Mouse (Mus musculus) cerebellum, adult 2 months (tissue): ENCODE measurements at regions not wholly inside any gene's neighbourhood (a gene's known extent, or its start where the extent isn't known, plus 50 kb on each side); places are given as distances from the start of the nearest gene placed in this dataset.

ENCODE experiments used
- DNase-seq, 2 experiments: peaks; one replicate each; pipeline ENCODE4 v3.0.0; 2021
- H3K27ac ChIP-seq: fragments of 200-500 bp; 2 replicates; pipeline ENCODE4 v1.5.1; 2012; ENCODE audit warnings: low read length, control low read depth, inconsistent platforms; ENCODE audit not compliant: insufficient read depth
- H3K27me3 ChIP-seq: fragments of 200-500 bp; 2 replicates; pipeline ENCODE4 v1.6.1; 2012; ENCODE audit warnings: inconsistent platforms, mild to moderate bottlenecking, low read length, moderate library complexity; ENCODE audit not compliant: control insufficient read depth, insufficient read depth
- H3K4me1 ChIP-seq: fragments of 200-500 bp; 2 replicates; pipeline ENCODE4 v1.6.1; 2011; ENCODE audit warnings: low read length; ENCODE audit not compliant: control insufficient read depth, insufficient read depth
- H3K4me3 ChIP-seq: fragments of 200-500 bp; replicated peaks from 2 replicates; pipeline ENCODE3; 2011; ENCODE audit warnings: mild to moderate bottlenecking, low read depth, low read length, control low read depth; ENCODE audit not compliant: insufficient read depth
- CTCF ChIP-seq: fragments of 200-500 bp; IDR thresholded peaks from 2 replicates; pipeline ENCODE4 v1.5.1; 2011; ENCODE audit warnings: low read depth, mild to moderate bottlenecking, control low read depth, low read length, moderate library complexity, borderline replicate concordance; ENCODE audit not compliant: insufficient read depth
- POLR2A ChIP-seq: fragments of 200-500 bp; IDR thresholded peaks from 2 replicates; pipeline ENCODE4 v1.6.1; 2011; ENCODE audit warnings: low read length, control low read depth, borderline replicate concordance; ENCODE audit not compliant: insufficient read depth
- WGBS: fragments of 180-500 bp; shearing (Covaris S2); methylation state at CpG from one replicate; pipeline ENCODE4 v1.1.7; 2018; 5-methylcytosine and 5-hydroxymethylcytosine counted together

DNA sequence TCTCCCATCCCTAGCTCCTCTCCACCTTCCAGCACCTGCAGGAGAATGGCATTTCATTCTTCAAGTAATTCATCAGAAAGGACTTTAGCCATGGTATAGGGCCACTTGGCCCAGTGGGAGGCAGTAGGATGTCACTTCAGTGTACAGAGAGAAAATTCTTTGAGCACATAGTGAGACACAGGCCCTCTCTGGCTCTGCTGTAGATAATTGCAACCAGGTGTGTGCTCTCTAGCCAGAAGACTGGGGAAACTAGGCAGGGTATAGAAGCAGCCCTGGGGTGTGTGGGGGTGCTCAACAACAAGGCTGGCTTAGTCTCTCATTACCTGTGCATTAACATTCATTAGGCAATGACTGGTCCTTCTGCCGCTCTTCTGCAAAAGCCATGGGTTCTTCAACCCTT lies 125.1 kb downstream of the Fam43a start:
- Histone ChIP-seq H3K4me3 (no peak overlapping the region), H3K27me3 (no peaks in the 10 kb centered on the region), H3K4me1 (no peaks in the 10 kb centered on the region), H3K27ac (no peak overlapping the region)
- TF ChIP-seq CTCF (no peak), POLR2A (no peak)
- DNase-seq: no peak
- WGBS: 100% methylated on average over 1 of the region's 1 CpGs

DNA sequence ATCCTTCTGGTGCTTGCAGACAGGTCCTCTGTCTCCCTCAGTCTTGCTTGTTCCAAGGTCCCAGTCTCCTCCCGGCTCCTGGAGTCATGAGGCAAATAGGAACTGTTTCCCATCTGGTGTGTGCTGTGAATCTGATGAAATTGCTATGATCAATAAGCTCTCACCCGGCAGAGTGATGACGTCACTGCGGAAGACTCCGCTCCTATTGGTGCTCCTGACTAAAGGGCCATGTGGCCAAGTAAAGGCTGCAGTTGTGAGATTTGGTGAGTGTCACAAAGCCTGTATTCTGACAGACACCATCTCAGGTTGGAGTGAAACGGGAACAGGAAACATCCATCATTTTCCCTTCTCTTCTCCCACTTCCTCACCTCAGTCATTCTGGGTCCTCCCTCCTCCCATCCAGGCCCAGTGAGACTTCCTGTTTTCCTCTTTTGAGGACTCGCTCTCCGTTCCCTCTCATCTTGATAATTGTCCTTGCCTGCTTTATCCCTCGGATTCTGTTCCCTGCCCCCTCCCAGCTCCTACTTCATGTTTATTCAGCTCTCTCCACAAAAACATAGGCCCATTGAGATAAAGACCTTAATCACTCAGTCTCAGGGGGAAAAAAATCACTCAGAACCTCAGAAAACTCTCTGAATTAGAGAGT lies 133.4 kb downstream of the Fam43a start:
- H3K4me3 ChIP-seq: no peak overlapping the region
- TF ChIP-seq POLR2A (no peak), CTCF (no peak)
- 83% methylated on average over 9 of the region's 9 CpGs for WGBS
- H3K27ac ChIP-seq: no peak overlapping the region
- no peaks in the 10 kb centered on the region for H3K27me3 ChIP-seq
- DNase-seq: no peak
- 0 out of 2 replicates have a peak, but pooled peaks cover 3% of the 10 kb centered on the region for H3K4me1 ChIP-seq

DNA sequence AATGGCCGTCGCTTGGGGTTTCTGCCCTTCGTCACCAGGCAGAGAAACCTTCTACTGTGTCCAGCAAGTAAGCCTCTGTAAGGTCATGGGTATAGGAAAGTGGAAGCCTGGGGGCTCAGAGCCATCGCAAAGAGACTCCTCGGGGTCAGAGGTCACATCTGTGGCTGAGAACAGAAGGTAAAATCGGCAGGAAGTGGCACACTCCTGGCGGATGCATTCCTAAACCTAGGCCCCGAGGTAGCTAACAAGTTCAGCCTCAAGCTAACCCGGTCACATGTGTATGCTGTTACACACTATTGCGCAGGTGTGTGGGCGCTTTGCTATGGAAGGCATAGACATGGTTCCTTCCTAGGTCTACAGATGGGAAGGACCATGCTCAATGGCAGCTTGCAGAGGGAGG lies 134.0 kb downstream of the Fam43a start:
- TF ChIP-seq CTCF: no peak
- DNase-seq: no peak
- Histone ChIP-seq H3K27ac (no peak overlapping the region), H3K4me1 (0 out of 2 replicates have a peak, but pooled peaks cover 3% of the 10 kb centered on the region), H3K4me3 (no peak overlapping the region), H3K27me3 (no peaks in the 10 kb centered on the region)
- WGBS: 83% methylated on average over 11 of the region's 11 CpGs

DNA sequence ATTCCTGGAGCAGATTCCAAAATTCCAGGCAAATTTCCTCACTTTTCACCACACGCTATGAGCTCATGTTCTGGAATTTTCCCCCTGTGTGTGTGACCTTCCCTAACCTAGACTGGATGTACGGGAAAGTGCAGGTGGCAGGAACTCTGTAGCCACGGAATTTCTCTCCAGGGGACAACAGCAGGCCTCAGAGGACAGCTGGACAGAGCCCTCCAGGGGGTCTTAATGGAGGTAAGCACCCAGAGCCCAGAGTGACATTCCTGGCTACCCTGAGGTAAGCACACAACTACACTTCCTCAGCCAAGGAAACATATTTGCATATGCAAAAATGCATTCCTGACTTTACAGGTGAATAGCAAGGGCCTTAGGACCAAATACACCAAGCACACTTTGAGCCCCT lies 135.8 kb downstream of the Fam43a start:
- no peak for DNase-seq
- Histone ChIP-seq H3K27ac (no peak overlapping the region), H3K27me3 (no peaks in the 10 kb centered on the region), H3K4me1 (0 out of 2 replicates have a peak, but pooled peaks cover 3% of the 10 kb centered on the region), H3K4me3 (no peak overlapping the region)
- 78% methylated on average over 3 of the region's 3 CpGs for WGBS
- TF ChIP-seq CTCF: no peak
- TF ChIP-seq POLR2A: no peak

DNA sequence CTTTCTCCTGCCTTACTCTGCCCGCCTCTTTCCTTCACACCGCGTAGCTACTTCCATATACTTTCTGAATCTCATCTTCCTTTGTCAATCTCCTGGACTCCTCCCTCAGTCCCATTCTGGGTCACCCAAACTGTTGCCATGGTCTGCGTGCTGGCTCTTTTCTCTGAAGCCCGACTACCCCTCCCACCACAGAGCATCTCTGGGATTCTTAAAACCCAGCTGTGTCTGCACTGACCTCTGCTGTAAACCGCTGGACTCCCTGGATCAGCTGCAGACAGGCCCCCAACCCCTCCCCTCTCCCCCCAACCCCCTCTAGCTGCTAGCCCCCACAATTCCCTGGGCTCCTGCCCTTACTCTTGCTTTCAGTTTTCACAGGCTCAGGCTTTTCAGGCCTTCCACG lies 136.4 kb downstream of the Fam43a start:
- 0 out of 2 replicates have a peak, but pooled peaks cover 3% of the 10 kb centered on the region for H3K4me1 ChIP-seq
- no peak overlapping the region for H3K4me3 ChIP-seq
- no peak overlapping the region for H3K27ac ChIP-seq
- no peak for DNase-seq
- no peaks in the 10 kb centered on the region for H3K27me3 ChIP-seq
- 61% methylated on average over 7 of the region's 7 CpGs for WGBS
- TF ChIP-seq POLR2A: no peak
- no peak for TF ChIP-seq CTCF

DNA sequence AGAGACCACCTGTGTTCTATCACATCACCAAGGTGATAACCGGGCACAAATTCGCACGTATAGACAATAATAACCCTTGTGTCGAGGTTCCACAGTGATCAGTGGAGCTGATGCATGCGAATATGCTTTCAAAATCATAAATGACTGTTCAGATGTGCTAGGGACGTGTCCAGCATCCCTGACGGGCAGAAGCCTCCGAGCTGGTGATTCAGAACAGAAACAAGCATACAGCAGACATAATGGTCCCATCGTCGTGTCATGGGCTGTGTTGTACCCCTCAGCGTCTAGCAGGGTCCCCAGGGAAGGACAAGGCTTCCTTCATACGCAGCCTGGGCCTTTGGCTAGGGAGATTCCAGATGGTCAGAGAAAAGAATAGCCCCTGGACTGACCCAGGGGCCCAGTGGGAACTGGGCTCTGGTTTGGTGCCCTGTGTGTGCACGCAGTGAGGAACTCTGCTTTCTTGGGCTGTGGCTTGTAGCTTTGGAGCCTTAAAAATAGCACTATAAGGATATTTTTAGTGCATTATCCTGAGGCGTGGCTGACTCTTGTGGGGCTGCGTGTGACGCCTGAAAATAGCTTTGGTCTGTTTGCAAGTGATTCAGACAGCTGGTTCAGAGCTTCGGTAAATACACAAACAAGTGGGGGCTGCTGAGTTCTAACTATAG lies 137.3 kb downstream of the Fam43a start:
- no peak overlapping the region for H3K27ac ChIP-seq
- 51% methylated on average over 17 of the region's 17 CpGs for WGBS
- no peaks in the 10 kb centered on the region for H3K27me3 ChIP-seq
- H3K4me1 ChIP-seq: 0 out of 2 replicates have a peak, but pooled peaks cover 3% of the 10 kb centered on the region
- no peak for DNase-seq
- no peak overlapping the region for H3K4me3 ChIP-seq
- no peak for TF ChIP-seq CTCF
- TF ChIP-seq POLR2A: no peak

DNA sequence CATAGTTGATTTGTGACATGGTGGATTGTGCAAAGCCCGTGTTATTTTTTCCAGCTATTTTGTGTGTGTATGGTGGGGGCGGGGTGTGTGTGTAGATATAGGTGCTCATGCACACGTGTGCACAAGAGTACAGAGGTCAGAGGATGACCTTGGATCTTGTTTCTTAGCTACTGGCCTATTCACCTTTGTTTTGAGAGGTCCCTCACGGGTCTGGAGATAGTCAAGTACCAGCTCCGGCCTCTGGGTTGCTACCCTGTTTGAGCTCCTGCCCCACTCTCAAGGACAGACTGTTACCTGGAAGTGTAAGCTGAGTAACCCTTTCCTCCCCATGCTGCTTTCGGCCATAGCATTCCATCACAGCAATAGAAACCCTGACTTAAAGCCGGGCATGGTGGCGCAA lies 138.0 kb downstream of the Fam43a start:
- H3K4me3 ChIP-seq: no peak overlapping the region
- no peaks in the 10 kb centered on the region for H3K27me3 ChIP-seq
- no peak for DNase-seq
- 0 out of 2 replicates have a peak, but pooled peaks cover 3% of the 10 kb centered on the region for H3K4me1 ChIP-seq
- 97% methylated on average over 8 of the region's 8 CpGs for WGBS
- TF ChIP-seq CTCF (no peak), POLR2A (no peak)
- no peak overlapping the region for H3K27ac ChIP-seq

DNA sequence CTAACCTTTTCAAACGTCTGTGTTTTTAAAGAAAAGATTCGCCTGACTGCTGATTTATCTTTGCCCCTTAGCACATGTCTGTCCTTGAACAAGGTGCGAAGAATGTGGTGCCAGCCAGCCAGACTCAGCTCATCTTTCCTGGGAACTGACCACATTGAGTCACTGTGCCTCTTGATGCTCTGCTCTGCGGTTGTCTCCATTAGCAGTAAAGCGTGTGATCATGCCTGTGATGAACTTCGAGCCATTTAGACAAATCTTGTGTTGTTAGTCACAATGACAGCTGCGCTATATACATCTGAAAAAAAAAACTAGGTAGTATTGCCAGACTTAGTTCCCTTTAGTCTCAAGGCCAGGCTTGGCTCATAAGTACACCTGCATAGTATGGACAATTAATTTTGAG lies 140.1 kb downstream of the Fam43a start:
- 86% methylated on average over 7 of the region's 7 CpGs for WGBS
- no peak overlapping the region for H3K4me3 ChIP-seq
- TF ChIP-seq CTCF: no peak
- no peak for TF ChIP-seq POLR2A
- peaks cover 8% of the 10 kb centered on the region for H3K4me1 ChIP-seq
- no peak overlapping the region for H3K27ac ChIP-seq
- DNase-seq: no peak
- H3K27me3 ChIP-seq: no peaks in the 10 kb centered on the region
